Mouse (Mus musculus) neutrophil, adult 59 days (primary cell): Measurements from ENCODE around the gene Ntmt1. TPM values are rescaled to one million over a fixed set of nuclear protein-coding genes. Genes with fewer than 3 reads are reported as not detected.

Experiments
- total RNA-seq, 2 experiments: library from RNA; stranded (reverse); gene quantifications; 1 replicate in 1 of 2; 2 replicates in 1 of 2; pipeline ENCODE4 v1.2.4; 2023

Gene Ntmt1
- 10 to 100 TPM; 14.3 to 14.7 TPM for total RNA-seq

GRCm38 (mm10) chr2:30807648-30808295, at the start of gene Ntmt1:
Ntmt1 (plus strand) TSS chr2:30807826.

DNA sequence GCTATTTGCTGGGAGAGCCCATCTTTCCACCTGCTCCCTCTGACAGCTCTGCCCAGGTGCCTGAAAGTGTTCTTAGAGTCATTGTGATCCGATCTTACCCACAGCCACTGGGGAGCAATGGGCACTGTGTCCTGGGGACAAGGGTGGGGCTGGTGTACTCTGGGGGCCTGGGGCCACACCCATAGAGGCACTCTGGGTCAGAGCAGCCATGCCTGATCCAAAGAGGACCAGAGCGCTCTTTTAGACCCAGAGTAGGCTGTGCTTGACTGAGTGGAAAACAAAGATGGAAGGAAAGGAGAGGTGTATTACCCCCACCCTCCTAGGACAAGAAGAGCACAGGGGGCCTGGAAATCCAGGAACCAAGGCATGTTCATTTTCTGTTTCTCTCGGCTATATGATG, 4.0 kb upstream of the Ntmt1 start, which contains the start of gene 1700001O22Rik:
1700001O22Rik (minus strand) TSS at position 58 of the 400 bp plus-strand sequence.

DNA sequence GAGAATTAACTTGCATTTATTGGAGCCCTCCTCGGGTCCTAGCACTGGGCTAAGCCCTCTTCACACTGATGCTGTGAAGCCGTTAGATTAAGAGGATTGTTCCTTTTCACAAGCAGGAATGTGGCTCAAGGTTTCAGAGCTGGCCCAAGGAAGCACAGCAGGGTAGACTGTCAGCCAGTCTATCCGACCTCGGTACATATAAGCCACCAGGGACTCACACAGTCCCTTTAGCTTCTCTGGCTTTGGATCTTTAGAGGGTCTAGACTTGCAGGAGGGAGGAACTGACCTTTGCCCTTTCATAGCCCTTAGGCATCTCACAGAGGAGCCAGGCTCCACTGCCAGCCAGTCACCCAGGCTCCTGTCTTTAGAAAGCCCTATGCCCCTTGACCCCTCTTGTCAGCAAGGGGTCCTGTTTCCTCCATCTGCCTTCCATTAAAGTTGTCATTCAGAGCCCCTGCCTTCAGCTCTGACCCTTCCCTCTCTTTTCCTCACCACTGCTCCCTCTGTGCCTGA, 22.7 kb downstream of the Ntmt1 start, which contains the start of gene Asb6:
Asb6 (minus strand) TSS at position 51 of the 513 bp plus-strand sequence.

GRCm38 (mm10) chr2:30834373-30835022, 26.9 kb downstream of the Ntmt1 start, which contains the start of gene Prrx2:
Prrx2 (plus strand) TSS chr2:30834972.

Other genes starting within 250 kb of the Ntmt1 start
- under 1 TPM in 1 of 2 experiments, not detected in 1; 0.64 TPM for gene Cstad, start 212.8 kb upstream of the Ntmt1 start, total RNA-seq
- gene 1700001O22Rik, start 4.2 kb upstream of the Ntmt1 start, total RNA-seq, result not detected
- gene Asb6, start 22.5 kb downstream of the Ntmt1 start, total RNA-seq, result 10 to 100 TPM; 26.0 to 28.5 TPM
- under 1 TPM in 1 of 2 experiments, not detected in 1; 0.35 TPM for gene Prrx2, start 27.1 kb downstream of the Ntmt1 start, total RNA-seq
- 10 to 100 TPM; 13.4 to 13.9 TPM for gene Ptges, start 122.0 kb downstream of the Ntmt1 start, total RNA-seq
- gene Tor1b, start 145.1 kb downstream of the Ntmt1 start, total RNA-seq, result 10 to 100 TPM; 40.6 to 43.1 TPM
- gene Tor1a, start 160.1 kb downstream of the Ntmt1 start, total RNA-seq, result 10 to 100 TPM; 76.0 to 88.5 TPM
- gene BC005624, start 174.4 kb downstream of the Ntmt1 start, total RNA-seq, result 10 to 100 TPM; 56.5 to 68.0 TPM
- 1 to 10 TPM; 3.6 to 6.8 TPM for gene Usp20, start 174.5 kb downstream of the Ntmt1 start, total RNA-seq